Mouse (Mus musculus): Measurements from ENCODE around the gene Prkab1. TPM values are rescaled to one million over a fixed set of nuclear protein-coding genes. Genes with fewer than 3 reads are reported as not detected.

The Prkab1 gene
- polyA plus RNA-seq (2012; rRNA removed) (89.2 and 111 TPM in 2 replicates), polyA plus RNA-seq (2014; fragmentation: Nextera tagmentation; extraction: Ambion mirVana) (62.6 and 66.7 TPM in 2 replicates)

DNA sequence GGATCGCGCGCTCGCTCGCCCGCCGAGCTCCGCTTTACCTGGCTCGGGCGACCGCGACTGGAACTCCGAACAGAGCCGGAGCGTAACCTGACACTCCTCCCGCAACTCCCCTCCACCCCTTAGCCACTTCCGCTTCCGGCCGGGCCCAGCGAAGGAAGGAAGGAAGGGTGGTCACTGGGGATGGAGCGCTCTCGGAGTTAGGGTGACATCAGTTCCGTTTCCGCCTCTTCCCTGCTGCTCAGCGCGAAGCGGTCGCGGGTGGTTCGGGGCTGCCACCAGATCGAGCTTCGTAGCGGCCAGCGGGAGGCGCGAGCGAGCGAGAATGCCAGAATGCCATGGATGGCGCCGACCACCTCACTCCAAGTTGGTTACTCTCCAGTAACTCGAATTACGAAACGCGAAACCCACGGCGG, at the start of gene Prkab1:
Gene Prkab1, minus strand, starts transcription at position 182 of the 413 bp plus-strand sequence.
- Histone ChIP-seq H3K9me3 (ENCODE audit: control insufficient read depth, low read length) (no peaks in the 10 kb centered on the region), H3K4me3 (replicated peaks; ENCODE audit: low read length) (peak within 1 kb of the TSS; percentile 77), H3K27ac (replicated peaks; ENCODE audit: low read depth, low read length) (peak within 1 kb of the TSS; percentile 73), H3K4me2 (replicated peaks; ENCODE audit: low read depth, low read length, severe bottlenecking) (peak within 1 kb of the TSS; percentile 86), H3K9ac (ENCODE audit: low read depth, low read length, severe bottlenecking) (peak within 1 kb of the TSS; percentile 84), H3K4me1 (ENCODE audit: control insufficient read depth, insufficient read depth, low read length) (peaks cover 8% of the 10 kb centered on the region; the same call in 1 of the 2 replicates), H3K27me3 (ENCODE audit: control insufficient read depth, insufficient read depth, low read length) (no peaks in the 10 kb centered on the region), H3K36me3 (ENCODE audit: control insufficient read depth, insufficient read depth, low read length) (peaks cover 22% of the 10 kb centered on the region)
- TF ChIP-seq POLR2A (IDR thresholded peaks at IDR 0.05; ENCODE audit: borderline replicate concordance, extremely low read depth, insufficient read depth, insufficient read length) = peak; percentile 50; the same call in 1 of the 2 replicates
- under 1% methylated on average over 37 of the region's 46 CpGs for WGBS
- ATAC-seq (ENCODE audit: low FRiP score, low read depth) = peak; percentile 98
- peak; percentile 97 for DNase-seq (ENCODE audit: low spot score)

DNA sequence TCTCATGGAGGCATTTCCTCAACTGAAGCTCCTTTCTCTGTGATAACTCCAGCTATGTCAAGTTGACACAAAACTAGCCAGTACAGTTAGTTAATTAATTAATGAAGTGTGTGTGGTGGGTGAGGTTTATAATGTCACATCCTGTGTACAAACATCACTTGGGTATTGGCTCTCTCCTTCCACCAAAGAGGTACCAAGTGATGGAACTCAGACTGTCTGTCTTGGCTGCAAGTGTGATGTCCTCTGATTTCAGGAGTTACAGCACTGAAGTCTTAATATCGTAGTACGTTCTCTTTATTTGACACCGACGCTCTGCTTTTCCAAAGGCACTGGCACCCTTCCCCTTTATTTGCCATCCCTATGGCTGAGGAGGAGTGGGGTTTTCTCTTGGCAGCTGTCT, 45.3 kb upstream of the Prkab1 start:
- Histone ChIP-seq H3K4me1 (ENCODE audit: control insufficient read depth, insufficient read depth, low read length) (no peaks in the 10 kb centered on the region), H3K9me3 (ENCODE audit: control insufficient read depth, low read length) (no peaks in the 10 kb centered on the region), H3K9ac (ENCODE audit: low read depth, low read length, severe bottlenecking) (no peak overlapping the region), H3K4me3 (replicated peaks; ENCODE audit: low read length) (no peak overlapping the region), H3K27ac (replicated peaks; ENCODE audit: low read depth, low read length) (no peak overlapping the region), H3K27me3 (ENCODE audit: control insufficient read depth, insufficient read depth, low read length) (no peaks in the 10 kb centered on the region), H3K36me3 (ENCODE audit: control insufficient read depth, insufficient read depth, low read length) (no peaks in the 10 kb centered on the region), H3K4me2 (replicated peaks; ENCODE audit: low read depth, low read length, severe bottlenecking) (no peak overlapping the region)
- 94% methylated on average over 4 of the region's 4 CpGs for WGBS
- DNase-seq (ENCODE audit: low spot score) (no peak), ATAC-seq (ENCODE audit: low FRiP score, low read depth) (no peak)
- no peak for TF ChIP-seq POLR2A (IDR thresholded peaks at IDR 0.05; ENCODE audit: borderline replicate concordance, extremely low read depth, insufficient read depth, insufficient read length)

DNA sequence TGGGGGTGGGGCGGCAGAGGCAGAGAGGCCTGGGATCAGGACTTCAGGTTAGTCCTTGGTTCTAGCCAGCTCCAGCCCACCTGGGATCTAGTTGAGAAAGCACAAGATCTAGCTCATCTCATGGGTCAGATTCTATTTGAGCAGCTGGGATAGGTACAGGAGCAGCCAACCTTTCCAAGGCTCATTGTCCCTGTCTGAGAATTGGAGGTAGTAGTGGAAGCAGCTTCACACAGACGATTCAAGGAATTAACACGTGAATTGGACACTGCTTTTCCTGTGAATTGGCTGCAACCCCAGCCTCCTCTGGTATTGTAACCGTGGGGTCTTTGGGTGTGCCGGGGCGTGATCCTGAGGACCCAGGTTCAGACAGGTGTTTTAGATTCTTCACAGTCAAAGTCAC, 28.5 kb upstream of the Prkab1 start:
- no peak overlapping the region for H3K4me3 ChIP-seq (replicated peaks; ENCODE audit: low read length)
- DNase-seq (ENCODE audit: low spot score) (no peak), ATAC-seq (ENCODE audit: low FRiP score, low read depth) (no peak)
- no peak overlapping the region for H3K27ac ChIP-seq (replicated peaks; ENCODE audit: low read depth, low read length)
- TF ChIP-seq POLR2A (IDR thresholded peaks at IDR 0.05; ENCODE audit: borderline replicate concordance, extremely low read depth, insufficient read depth, insufficient read length) = no peak
- no peaks in the 10 kb centered on the region for H3K9me3 ChIP-seq (ENCODE audit: control insufficient read depth, low read length)
- H3K9ac ChIP-seq (ENCODE audit: low read depth, low read length, severe bottlenecking) = no peak overlapping the region
- no peaks in the 10 kb centered on the region for H3K27me3 ChIP-seq (ENCODE audit: control insufficient read depth, insufficient read depth, low read length)
- H3K4me1 ChIP-seq (ENCODE audit: control insufficient read depth, insufficient read depth, low read length) = no peaks in the 10 kb centered on the region
- no peak overlapping the region for H3K4me2 ChIP-seq (replicated peaks; ENCODE audit: low read depth, low read length, severe bottlenecking)
- H3K36me3 ChIP-seq (ENCODE audit: control insufficient read depth, insufficient read depth, low read length) = no peaks in the 10 kb centered on the region
- 38% methylated on average over 6 of the region's 6 CpGs for WGBS

DNA sequence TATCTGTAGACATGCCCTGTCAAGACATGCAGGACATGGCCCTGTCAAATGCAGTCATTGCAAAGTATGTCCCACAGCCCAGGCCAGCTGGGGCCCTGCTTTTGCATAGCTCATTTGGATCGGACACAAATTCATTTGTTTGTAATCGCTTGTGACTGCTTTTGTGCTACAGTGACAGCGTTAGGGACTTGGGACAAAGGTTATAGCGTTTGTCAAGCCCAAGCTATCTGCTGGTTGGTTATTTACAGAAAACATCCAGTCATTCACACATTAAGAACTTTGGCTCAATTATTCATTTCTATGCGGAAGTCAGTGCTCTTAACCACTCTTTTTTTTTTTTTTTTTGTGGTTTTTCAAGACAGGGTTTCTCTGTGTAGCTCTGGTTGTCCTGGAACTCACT, 27.9 kb upstream of the Prkab1 start:
- Histone ChIP-seq H3K4me2 (replicated peaks; ENCODE audit: low read depth, low read length, severe bottlenecking) (no peak overlapping the region), H3K9ac (ENCODE audit: low read depth, low read length, severe bottlenecking) (no peak overlapping the region), H3K4me1 (ENCODE audit: control insufficient read depth, insufficient read depth, low read length) (no peaks in the 10 kb centered on the region), H3K4me3 (replicated peaks; ENCODE audit: low read length) (no peak overlapping the region), H3K9me3 (ENCODE audit: control insufficient read depth, low read length) (no peaks in the 10 kb centered on the region), H3K27ac (replicated peaks; ENCODE audit: low read depth, low read length) (no peak overlapping the region), H3K36me3 (ENCODE audit: control insufficient read depth, insufficient read depth, low read length) (no peaks in the 10 kb centered on the region), H3K27me3 (ENCODE audit: control insufficient read depth, insufficient read depth, low read length) (no peaks in the 10 kb centered on the region)
- no peak for ATAC-seq (ENCODE audit: low FRiP score, low read depth)
- no peak for TF ChIP-seq POLR2A (IDR thresholded peaks at IDR 0.05; ENCODE audit: borderline replicate concordance, extremely low read depth, insufficient read depth, insufficient read length)
- no peak for DNase-seq (ENCODE audit: low spot score)
- WGBS = 86% methylated on average over 5 of the region's 5 CpGs

DNA sequence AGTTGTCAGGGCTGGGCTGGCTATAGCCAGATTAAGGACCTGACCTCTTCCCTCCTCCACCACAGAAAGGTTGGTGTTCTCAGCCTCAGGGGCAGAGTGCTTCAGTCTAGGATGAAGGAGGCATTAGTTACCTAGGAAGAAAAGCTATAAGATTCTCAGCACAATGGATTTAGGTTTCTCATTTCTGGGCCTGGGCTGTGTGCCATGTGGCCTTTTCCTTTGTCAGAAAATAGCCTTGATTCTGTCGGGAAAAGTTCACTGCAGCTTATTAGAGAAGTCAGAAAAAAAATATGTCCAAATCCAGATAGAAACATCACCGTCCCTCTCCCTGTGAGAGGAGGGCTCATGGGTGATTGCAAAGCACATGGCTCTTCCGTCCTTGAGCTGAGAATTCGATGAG, 25.5 kb upstream of the Prkab1 start:
- no peak for DNase-seq (ENCODE audit: low spot score)
- no peaks in the 10 kb centered on the region for H3K36me3 ChIP-seq (ENCODE audit: control insufficient read depth, insufficient read depth, low read length)
- no peak overlapping the region for H3K4me3 ChIP-seq (replicated peaks; ENCODE audit: low read length)
- no peak for ATAC-seq (ENCODE audit: low FRiP score, low read depth)
- H3K27me3 ChIP-seq (ENCODE audit: control insufficient read depth, insufficient read depth, low read length) = no peaks in the 10 kb centered on the region
- H3K9ac ChIP-seq (ENCODE audit: low read depth, low read length, severe bottlenecking) = no peak overlapping the region
- H3K4me1 ChIP-seq (ENCODE audit: control insufficient read depth, insufficient read depth, low read length) = no peaks in the 10 kb centered on the region
- H3K27ac ChIP-seq (replicated peaks; ENCODE audit: low read depth, low read length) = no peak overlapping the region
- no peak for TF ChIP-seq POLR2A (IDR thresholded peaks at IDR 0.05; ENCODE audit: borderline replicate concordance, extremely low read depth, insufficient read depth, insufficient read length)
- H3K9me3 ChIP-seq (ENCODE audit: control insufficient read depth, low read length) = no peaks in the 10 kb centered on the region
- H3K4me2 ChIP-seq (replicated peaks; ENCODE audit: low read depth, low read length, severe bottlenecking) = no peak overlapping the region
- WGBS = 84% methylated on average over 4 of the region's 4 CpGs

DNA sequence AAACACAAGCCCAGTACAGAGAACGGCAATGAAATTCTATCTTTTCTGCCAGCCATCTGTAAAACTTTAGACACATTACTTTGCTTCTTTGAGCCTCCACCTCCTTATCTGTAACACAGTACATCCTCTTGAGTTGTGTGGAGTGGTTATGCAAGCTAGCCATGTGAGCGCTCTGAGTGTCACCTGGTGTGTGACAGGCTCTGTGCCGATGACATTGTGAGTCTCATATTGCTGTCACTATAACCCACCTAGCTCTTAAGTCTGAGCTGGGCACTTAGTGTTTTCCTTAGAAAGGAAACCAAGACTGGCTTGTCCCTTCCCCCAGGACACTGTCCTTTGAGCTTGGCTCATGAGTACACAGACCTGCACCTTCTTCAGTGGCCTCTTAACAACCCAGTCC, 24.0 kb upstream of the Prkab1 start:
- Histone ChIP-seq H3K9me3 (ENCODE audit: control insufficient read depth, low read length) (no peaks in the 10 kb centered on the region), H3K4me3 (replicated peaks; ENCODE audit: low read length) (no peak overlapping the region), H3K9ac (ENCODE audit: low read depth, low read length, severe bottlenecking) (no peak overlapping the region), H3K4me1 (ENCODE audit: control insufficient read depth, insufficient read depth, low read length) (no peaks in the 10 kb centered on the region), H3K27me3 (ENCODE audit: control insufficient read depth, insufficient read depth, low read length) (no peaks in the 10 kb centered on the region), H3K36me3 (ENCODE audit: control insufficient read depth, insufficient read depth, low read length) (no peaks in the 10 kb centered on the region), H3K27ac (replicated peaks; ENCODE audit: low read depth, low read length) (no peak overlapping the region), H3K4me2 (replicated peaks; ENCODE audit: low read depth, low read length, severe bottlenecking) (no peak overlapping the region)
- no peak for TF ChIP-seq POLR2A (IDR thresholded peaks at IDR 0.05; ENCODE audit: borderline replicate concordance, extremely low read depth, insufficient read depth, insufficient read length)
- DNase-seq (ENCODE audit: low spot score) = no peak
- ATAC-seq (ENCODE audit: low FRiP score, low read depth) = no peak
- 93% methylated on average over 3 of the region's 3 CpGs for WGBS
